Mouse (Mus musculus) MEL (cell line): ENCODE measurements around the gene Klhl40. TPM values are rescaled to one million over a fixed set of nuclear protein-coding genes. Genes with fewer than 3 reads are reported as not detected.

ENCODE experiments used
- DNase-seq: peaks from one replicate; pipeline ENCODE4 v3.0.0; 2011; ENCODE audit warnings: low read depth, low spot score
- H3K27ac ChIP-seq: 2 replicates; pipeline ENCODE4 v1.5.1; 2012; ENCODE audit warnings: low read depth, mild to moderate bottlenecking, control low read depth, low read length, moderate library complexity; ENCODE audit not compliant: control insufficient read depth
- H3K27me3 ChIP-seq, 2 experiments: fragments of 150-350 bp in 1 of 2; sonication (generic) in 1 of 2; 2 replicates each; pipeline ENCODE4 v1.6.1; 2012; ENCODE audit warnings: low read length in 2 of 2, mild to moderate bottlenecking in 2 of 2, improper control_type of control experiment in 1 of 2, moderate library complexity in 1 of 2; ENCODE audit not compliant: insufficient read depth in 2 of 2, control insufficient read depth in 1 of 2
- H3K36me3 ChIP-seq, 2 experiments: 2 replicates each; pipeline ENCODE4 v1.6.1; 2012 to 2014; ENCODE audit warnings: low read length in 2 of 2, improper control_type of control experiment in 1 of 2, inconsistent platforms in 1 of 2, mild to moderate bottlenecking in 1 of 2; ENCODE audit not compliant: insufficient read depth in 2 of 2, control insufficient read depth in 1 of 2
- H3K4me1 ChIP-seq, 2 experiments: fragments of 150-350 bp in 1 of 2; sonication (generic) in 1 of 2; 2 replicates each; pipeline ENCODE4 v1.6.1; 2012; ENCODE audit warnings: low read length in 2 of 2, improper control_type of control experiment in 1 of 2, mild to moderate bottlenecking in 1 of 2; ENCODE audit not compliant: insufficient read depth in 2 of 2, control insufficient read depth in 1 of 2
- H3K4me3 ChIP-seq, 2 experiments: fragments of 150-350 bp in 1 of 2; sonication (generic) in 1 of 2; 2 replicates each; pipeline ENCODE4 v1.5.1; 2012; ENCODE audit warnings: low read depth in 2 of 2, low read length in 2 of 2, mild to moderate bottlenecking in 2 of 2, moderate library complexity in 2 of 2, control low read depth in 1 of 2, improper control_type of control experiment in 1 of 2; ENCODE audit not compliant: control insufficient read depth in 1 of 2, insufficient read depth in 1 of 2
- H3K79me2 ChIP-seq: 2 replicates; pipeline ENCODE4 v1.6.1; 2012; ENCODE audit warnings: mild to moderate bottlenecking, low read length, moderate library complexity; ENCODE audit not compliant: control insufficient read depth, poor library complexity, insufficient read depth
- H3K9ac ChIP-seq: 2 replicates; pipeline ENCODE4 v1.6.1; 2012; ENCODE audit warnings: low read depth, mild to moderate bottlenecking, control low read depth, low read length, moderate library complexity; ENCODE audit not compliant: control insufficient read depth, poor library complexity, severe bottlenecking
- H3K9me3 ChIP-seq: fragments of 150-350 bp; sonication (generic); replicated peaks from 2 replicates; pipeline ENCODE4 v1.6.1; 2012; ENCODE audit warnings: mild to moderate bottlenecking, low read length, improper control_type of control experiment, moderate library complexity; ENCODE audit not compliant: insufficient read depth
- E2F4 ChIP-seq: IDR thresholded peaks from 2 replicates; pipeline ENCODE4 v1.6.1; 2011; ENCODE audit warnings: low read depth, low read length, improper control_type of control experiment, borderline replicate concordance
- GABPA ChIP-seq: IDR thresholded peaks from 2 replicates; pipeline ENCODE4 v1.6.1; 2012; ENCODE audit warnings: low read depth, mild to moderate bottlenecking, inconsistent platforms, low read length, improper control_type of control experiment, moderate library complexity
- GATA1 ChIP-seq: IDR thresholded peaks from 2 replicates; pipeline ENCODE4 v1.6.1; 2011; ENCODE audit warnings: low read depth, low read length, improper control_type of control experiment
- HCFC1 ChIP-seq: IDR thresholded peaks from 2 replicates; pipeline ENCODE4 v1.6.1; 2012; ENCODE audit warnings: low read depth, mild to moderate bottlenecking, inconsistent platforms, low read length, improper control_type of control experiment, moderate library complexity
- JUND ChIP-seq: IDR thresholded peaks from 2 replicates; pipeline ENCODE4 v1.6.1; 2011; ENCODE audit warnings: low read depth, mild to moderate bottlenecking, improper control_type of control experiment, low read length
- KAT2A ChIP-seq: conservative IDR thresholded peaks from 2 replicates; pipeline ENCODE4 v1.6.1; 2012; ENCODE audit warnings: low read depth, low read length, improper control_type of control experiment, inconsistent platforms
- MAX ChIP-seq: IDR thresholded peaks from 2 replicates; pipeline ENCODE4 v1.6.1; 2011; ENCODE audit warnings: low read length, improper control_type of control experiment
- MAZ ChIP-seq: IDR thresholded peaks from 2 replicates; pipeline ENCODE4 v1.6.1; 2012; ENCODE audit warnings: low read depth, mild to moderate bottlenecking, inconsistent platforms, low read length, improper control_type of control experiment
- MEF2A ChIP-seq: IDR thresholded peaks from 2 replicates; pipeline ENCODE4 v1.6.1; 2014; ENCODE audit warnings: low read depth, mild to moderate bottlenecking, inconsistent platforms, low read length, improper control_type of control experiment; ENCODE audit not compliant: poor library complexity, insufficient replicate concordance, severe bottlenecking; ENCODE audit errors: extremely low read depth
- MYB ChIP-seq: IDR thresholded peaks from 2 replicates; pipeline ENCODE4 v1.6.1; 2011; ENCODE audit warnings: mild to moderate bottlenecking, low read depth, low read length, improper control_type of control experiment
- MYC ChIP-seq: IDR thresholded peaks from 2 replicates; pipeline ENCODE4 v1.6.1; 2011; ENCODE audit warnings: low read depth, mild to moderate bottlenecking, low read length, improper control_type of control experiment, moderate library complexity
- NELFE ChIP-seq: IDR thresholded peaks from 2 replicates; pipeline ENCODE4 v1.6.1; 2011; ENCODE audit warnings: low read depth, low read length, improper control_type of control experiment
- NRF1 ChIP-seq: IDR thresholded peaks from 2 replicates; pipeline ENCODE4 v1.6.1; 2014; ENCODE audit warnings: low read depth, mild to moderate bottlenecking, inconsistent platforms, low read length, improper control_type of control experiment, moderate library complexity; ENCODE audit not compliant: poor library complexity, insufficient read depth, severe bottlenecking
- POLR2A ChIP-seq, 2 experiments: IDR thresholded peaks; 2 replicates each; pipeline ENCODE4 v1.6.1; 2011 to 2012; ENCODE audit warnings: low read length in 2 of 2, mild to moderate bottlenecking in 2 of 2, control low read depth in 1 of 2, improper control_type of control experiment in 1 of 2, low read depth in 1 of 2, moderate library complexity in 1 of 2; ENCODE audit not compliant: control insufficient read depth in 1 of 2, insufficient read depth in 1 of 2, poor library complexity in 1 of 2
- POLR2AphosphoS2 ChIP-seq: IDR thresholded peaks from 2 replicates; pipeline ENCODE4 v1.6.1; 2011; ENCODE audit warnings: low read length, improper control_type of control experiment
- POLR2AphosphoS5 ChIP-seq: IDR thresholded peaks from 2 replicates; pipeline ENCODE4 v1.6.1; 2012; ENCODE audit warnings: low read depth, borderline replicate concordance, mild to moderate bottlenecking, inconsistent platforms, low read length, moderate library complexity, mixed read lengths
- RCOR1 ChIP-seq: IDR thresholded peaks from 2 replicates; pipeline ENCODE4 v1.6.1; 2012; ENCODE audit warnings: low read depth, mild to moderate bottlenecking, inconsistent platforms, low read length, improper control_type of control experiment
- SMC3 ChIP-seq: IDR thresholded peaks from 2 replicates; pipeline ENCODE4 v1.6.1; 2011; ENCODE audit warnings: low read depth, low read length, improper control_type of control experiment
- TCF12 ChIP-seq: IDR thresholded peaks from 2 replicates; pipeline ENCODE4 v1.6.1; 2014; ENCODE audit warnings: low read depth, mild to moderate bottlenecking, inconsistent platforms, low read length, improper control_type of control experiment, moderate library complexity
- UBTF ChIP-seq: IDR thresholded peaks from 2 replicates; pipeline ENCODE4 v1.6.1; 2012; ENCODE audit warnings: low read depth, mild to moderate bottlenecking, inconsistent platforms, low read length, improper control_type of control experiment, moderate library complexity, borderline replicate concordance; ENCODE audit not compliant: insufficient read depth
- USF2 ChIP-seq, 2 experiments: IDR thresholded peaks; 2 replicates each; pipeline ENCODE4 v1.6.1; 2011 to 2012; ENCODE audit warnings: improper control_type of control experiment in 2 of 2, low read length in 2 of 2, borderline replicate concordance in 1 of 2, inconsistent platforms in 1 of 2, low read depth in 1 of 2, mild to moderate bottlenecking in 1 of 2; ENCODE audit not compliant: insufficient read depth in 1 of 2
- ZC3H11A ChIP-seq: IDR thresholded peaks from 2 replicates; pipeline ENCODE4 v1.6.1; 2012; ENCODE audit warnings: low read depth, mild to moderate bottlenecking, inconsistent platforms, low read length, improper control_type of control experiment
- ZNF384 ChIP-seq: IDR thresholded peaks from 2 replicates; pipeline ENCODE4 v1.6.1; 2012; ENCODE audit warnings: low read depth, mild to moderate bottlenecking, inconsistent platforms, low read length, improper control_type of control experiment
- polyA plus RNA-seq, 2 experiments: library from polyadenylated mRNA; stranded (reverse) in 1 of 2; unstranded in 1 of 2; fragments of >175 nt in 1 of 2; fragments of >200 nt in 1 of 2; gene quantifications; 2 replicates each; pipeline versions ENCODE4 v1.2.1 to v1.2.4; 2012; ENCODE audit warnings: low replicate concordance in 2 of 2, low read depth in 1 of 2; ENCODE audit not compliant: insufficient read length in 2 of 2, insufficient read depth in 1 of 2, missing spikeins in 1 of 2
- total RNA-seq: library from RNA; depleted of rRNA; stranded (reverse); fragments of 300-350 nt; gene quantifications from 2 replicates; pipeline ENCODE4 v1.2.3, GENCODE M21; 2012

Gene Klhl40
- total and polyA plus RNA-seq, 3 experiments, result not detected

DNA sequence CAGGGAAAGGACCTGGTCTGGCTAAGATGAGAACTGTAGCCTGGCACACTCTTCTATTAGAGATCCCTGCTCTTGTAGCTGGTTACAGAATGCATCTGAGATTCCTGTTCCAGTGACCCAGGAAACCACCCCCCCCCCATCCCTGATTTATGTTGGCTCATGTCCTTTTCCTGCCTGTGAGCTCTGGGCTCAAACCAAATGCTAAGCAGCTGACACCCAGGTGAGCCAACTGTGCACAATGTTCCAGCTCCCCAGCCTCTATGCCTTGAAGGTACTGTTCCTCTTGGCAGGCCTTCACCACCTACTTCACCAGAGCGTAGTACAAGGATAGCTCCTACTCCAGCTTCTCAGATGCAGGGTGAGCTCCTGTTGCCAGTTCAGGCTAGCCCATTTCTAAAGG, 45.6 kb downstream of the Klhl40 start:
- TF ChIP-seq USF2 (IDR thresholded peaks at IDR 0.05; ENCODE audit: borderline replicate concordance in 1 of 2, insufficient read depth in 1 of 2, low read depth in 1 of 2, low read length in 2 of 2), result no peak
- TF ChIP-seq RCOR1, result no peak
- TF ChIP-seq MYC, result no peak
- no peak for TF ChIP-seq ZC3H11A
- H3K27ac ChIP-seq, result no peak overlapping the region
- H3K36me3 ChIP-seq, result no peaks in the 10 kb centered on the region
- no peaks in the 10 kb centered on the region for H3K9me3 ChIP-seq
- no peaks in the 10 kb centered on the region for H3K79me2 ChIP-seq
- H3K4me3 ChIP-seq, result no peak overlapping the region
- peaks cover 0 to 2% of the 10 kb centered on the region in 2 experiments; a peak in 2 of 4 replicates for H3K27me3 ChIP-seq
- H3K9ac ChIP-seq, result no peak overlapping the region
- no peaks in the 10 kb centered on the region for H3K4me1 ChIP-seq
- DNase-seq, result no peak

DNA sequence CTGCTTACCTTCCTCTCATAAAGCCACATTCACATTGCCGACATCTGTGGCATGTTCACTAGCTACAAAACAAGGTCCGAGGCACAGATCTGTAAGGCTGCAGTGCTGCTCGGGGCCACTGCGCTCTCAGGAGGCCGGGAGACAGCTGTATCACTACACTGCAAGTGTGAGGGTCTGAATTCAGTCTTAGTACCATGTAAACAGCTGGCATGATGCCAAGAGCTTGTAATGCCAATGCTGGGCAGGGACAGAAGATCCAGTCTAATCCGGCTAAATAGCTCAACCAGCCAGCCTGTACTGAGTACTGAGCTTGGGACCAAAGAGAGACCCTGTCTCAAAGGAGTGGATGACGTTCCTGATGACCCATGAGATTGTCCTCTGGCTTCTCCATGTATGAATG, 46.6 kb downstream of the Klhl40 start:
- Histone ChIP-seq H3K9me3 (no peaks in the 10 kb centered on the region), H3K4me3 (no peak overlapping the region)
- TF ChIP-seq NELFE, result no peak
- no peak for TF ChIP-seq GATA1
- no peak for TF ChIP-seq RCOR1
- TF ChIP-seq JUND, result no peak
- TF ChIP-seq MAX, result no peak
- no peak for TF ChIP-seq HCFC1
- no peak for TF ChIP-seq SMC3
- no peak for TF ChIP-seq UBTF
- no peak for TF ChIP-seq USF2 (IDR thresholded peaks at IDR 0.05; ENCODE audit: borderline replicate concordance in 1 of 2, insufficient read depth in 1 of 2, low read depth in 1 of 2, low read length in 2 of 2)
- no peak for TF ChIP-seq ZNF384
- TF ChIP-seq NRF1, result no peak
- TF ChIP-seq MYB, result no peak
- TF ChIP-seq, all 39 proteins: peak for 0
- H3K9ac ChIP-seq, result no peak overlapping the region
- H3K27me3 ChIP-seq, result peaks cover 0 to 2% of the 10 kb centered on the region in 2 experiments; a peak in 2 of 4 replicates
- no peak for DNase-seq
- no peaks in the 10 kb centered on the region for H3K79me2 ChIP-seq
- no peak overlapping the region for H3K27ac ChIP-seq
- H3K4me1 ChIP-seq, result no peaks in the 10 kb centered on the region
- H3K36me3 ChIP-seq, result no peaks in the 10 kb centered on the region

DNA sequence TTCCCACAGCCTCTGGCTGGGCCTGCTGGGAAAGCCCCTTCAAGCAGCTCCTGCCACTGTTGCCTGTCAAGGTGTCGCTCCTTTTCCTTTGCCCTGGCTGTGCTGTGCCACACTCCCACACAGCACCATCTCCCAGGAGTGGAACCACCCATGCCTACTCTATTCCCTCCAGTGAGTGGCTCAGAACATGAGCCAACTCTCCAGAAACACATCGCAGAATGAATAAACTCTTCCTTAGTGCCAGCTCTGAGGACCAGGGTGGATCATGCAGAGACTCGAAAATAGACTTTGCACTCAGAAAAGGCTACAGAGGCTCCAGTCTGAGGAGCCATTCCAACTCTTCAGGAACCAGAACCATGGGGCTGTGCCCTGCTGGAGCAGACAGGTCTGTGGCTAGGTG, 48.9 kb downstream of the Klhl40 start:
- TF ChIP-seq GABPA, result no peak
- no peak for TF ChIP-seq TCF12
- TF ChIP-seq MAZ, result no peak
- TF ChIP-seq USF2 (IDR thresholded peaks at IDR 0.05; ENCODE audit: borderline replicate concordance in 1 of 2, insufficient read depth in 1 of 2, low read depth in 1 of 2, low read length in 2 of 2), result no peak
- no peak for TF ChIP-seq MEF2A
- no peak for TF ChIP-seq POLR2AphosphoS5
- no peak for TF ChIP-seq MYC
- no peak for TF ChIP-seq ZNF384
- no peak for TF ChIP-seq KAT2A
- no peak for TF ChIP-seq MYB
- TF ChIP-seq POLR2A (IDR thresholded peaks at IDR 0.05; ENCODE audit: control insufficient read depth in 1 of 2, insufficient read depth in 1 of 2, low read depth in 1 of 2, low read length in 2 of 2, poor library complexity in 1 of 2), result no peak
- TF ChIP-seq POLR2AphosphoS2, result no peak
- no peak for TF ChIP-seq RCOR1
- no peak for TF ChIP-seq E2F4
- TF ChIP-seq NRF1, result no peak
- H3K4me1 ChIP-seq, result no peaks in the 10 kb centered on the region
- no peaks in the 10 kb centered on the region; a peak in 2 of 4 replicates for H3K27me3 ChIP-seq
- DNase-seq, result no peak
- H3K27ac ChIP-seq, result no peak overlapping the region
- H3K9me3 ChIP-seq, result no peaks in the 10 kb centered on the region
- no peaks in the 10 kb centered on the region for H3K79me2 ChIP-seq
- H3K36me3 ChIP-seq, result no peaks in the 10 kb centered on the region
- H3K9ac ChIP-seq, result no peak overlapping the region
- H3K4me3 ChIP-seq, result no peak overlapping the region
